Mouse (Mus musculus): ENCODE data around the gene Cd69. TPM values are rescaled to one million over a fixed set of nuclear protein-coding genes. Genes with fewer than 3 reads are reported as not detected.

The Cd69 gene
- polyA plus RNA-seq (2012; ENCODE audit: insufficient read depth, insufficient read length, missing spikeins), result 1.7 and 2.1 TPM in 2 replicates

- Histone ChIP-seq H3K4me1 (ENCODE audit: control insufficient read depth, insufficient read depth, low read length) (peaks cover 12% of the 10 kb centered on the region), H3K27ac (ENCODE audit: insufficient read depth, low read depth, low read length) (0 out of 2 replicates have a peak within 1 kb of the TSS, but pooled peaks have one; percentile 16), H3K4me3 (ENCODE audit: insufficient read depth, low read length) (no peak within 1 kb of the TSS)
Measured at GRCm38 (mm10) chr6:129275220-129275619, at the start of gene Cd69. Gene Cd69, minus strand, starts transcription at chr6:129275436.

GRCm38 (mm10) chr6:129319331-129319730 lies 44.1 kb upstream of the Cd69 start:
- Histone ChIP-seq H3K27ac (ENCODE audit: insufficient read depth, low read depth, low read length) (no peak overlapping the region), H3K4me1 (ENCODE audit: control insufficient read depth, insufficient read depth, low read length) (peaks cover 6% of the 10 kb centered on the region), H3K4me3 (ENCODE audit: insufficient read depth, low read length) (no peak overlapping the region)
- TF ChIP-seq CTCF (IDR thresholded peaks at IDR 0.05; ENCODE audit: low read depth, low read length) (no peak), POLR2A (IDR thresholded peaks at IDR 0.05; ENCODE audit: borderline replicate concordance, low read depth, low read length) (no peak)

More at GRCm38 (mm10) chr6:129275220-129275619, at the start of gene Cd69:
- TF ChIP-seq POLR2A (IDR thresholded peaks at IDR 0.05; ENCODE audit: borderline replicate concordance, low read depth, low read length) (no peak), CTCF (IDR thresholded peaks at IDR 0.05; ENCODE audit: low read depth, low read length) (no peak)

GRCm38 (mm10) chr6:129318395-129318794 lies 43.2 kb upstream of the Cd69 start:
- H3K4me1 ChIP-seq (ENCODE audit: control insufficient read depth, insufficient read depth, low read length), result peaks cover 6% of the 10 kb centered on the region
- H3K4me3 ChIP-seq (ENCODE audit: insufficient read depth, low read length), result no peak overlapping the region
- no peak for TF ChIP-seq POLR2A (IDR thresholded peaks at IDR 0.05; ENCODE audit: borderline replicate concordance, low read depth, low read length)
- no peak for TF ChIP-seq CTCF (IDR thresholded peaks at IDR 0.05; ENCODE audit: low read depth, low read length)
- no peak overlapping the region for H3K27ac ChIP-seq (ENCODE audit: insufficient read depth, low read depth, low read length)

GRCm38 (mm10) chr6:129316463-129316862 lies 41.2 kb upstream of the Cd69 start:
- Histone ChIP-seq H3K27ac (ENCODE audit: insufficient read depth, low read depth, low read length) (peak overlapping the region; percentile 55), H3K4me3 (ENCODE audit: insufficient read depth, low read length) (no peak overlapping the region), H3K4me1 (ENCODE audit: control insufficient read depth, insufficient read depth, low read length) (peaks cover 6% of the 10 kb centered on the region)
- TF ChIP-seq CTCF (IDR thresholded peaks at IDR 0.05; ENCODE audit: low read depth, low read length), result no peak
- no peak for TF ChIP-seq POLR2A (IDR thresholded peaks at IDR 0.05; ENCODE audit: borderline replicate concordance, low read depth, low read length)

- no peak overlapping the region for H3K27ac ChIP-seq (ENCODE audit: insufficient read depth, low read depth, low read length)
- no peak overlapping the region for H3K4me3 ChIP-seq (ENCODE audit: insufficient read depth, low read length)
- TF ChIP-seq POLR2A (IDR thresholded peaks at IDR 0.05; ENCODE audit: borderline replicate concordance, low read depth, low read length), result no peak
- TF ChIP-seq CTCF (IDR thresholded peaks at IDR 0.05; ENCODE audit: low read depth, low read length), result no peak
- peaks cover 6% of the 10 kb centered on the region for H3K4me1 ChIP-seq (ENCODE audit: control insufficient read depth, insufficient read depth, low read length)
Measured at GRCm38 (mm10) chr6:129315698-129316097, 40.5 kb upstream of the Cd69 start.

- Histone ChIP-seq H3K27ac (ENCODE audit: insufficient read depth, low read depth, low read length) (no peak overlapping the region), H3K4me1 (ENCODE audit: control insufficient read depth, insufficient read depth, low read length) (peaks cover 6% of the 10 kb centered on the region), H3K4me3 (ENCODE audit: insufficient read depth, low read length) (no peak overlapping the region)
- no peak for TF ChIP-seq CTCF (IDR thresholded peaks at IDR 0.05; ENCODE audit: low read depth, low read length)
- no peak for TF ChIP-seq POLR2A (IDR thresholded peaks at IDR 0.05; ENCODE audit: borderline replicate concordance, low read depth, low read length)
Measured at GRCm38 (mm10) chr6:129314655-129315168, 39.5 kb upstream of the Cd69 start.

- peaks cover 6% of the 10 kb centered on the region for H3K4me1 ChIP-seq (ENCODE audit: control insufficient read depth, insufficient read depth, low read length)
- no peak overlapping the region for H3K27ac ChIP-seq (ENCODE audit: insufficient read depth, low read depth, low read length)
- H3K4me3 ChIP-seq (ENCODE audit: insufficient read depth, low read length), result no peak overlapping the region
Measured at GRCm38 (mm10) chr6:129312499-129312898, 37.3 kb upstream of the Cd69 start.

GRCm38 (mm10) chr6:129304180-129304579 lies 28.9 kb upstream of the Cd69 start:
- no peak for TF ChIP-seq POLR2A (IDR thresholded peaks at IDR 0.05; ENCODE audit: borderline replicate concordance, low read depth, low read length)
- no peak for TF ChIP-seq CTCF (IDR thresholded peaks at IDR 0.05; ENCODE audit: low read depth, low read length)
- Histone ChIP-seq H3K27ac (ENCODE audit: insufficient read depth, low read depth, low read length) (no peak overlapping the region), H3K4me3 (ENCODE audit: insufficient read depth, low read length) (no peak overlapping the region), H3K4me1 (ENCODE audit: control insufficient read depth, insufficient read depth, low read length) (no peaks in the 10 kb centered on the region)

More at GRCm38 (mm10) chr6:129312499-129312898, 37.3 kb upstream of the Cd69 start:
- no peak for TF ChIP-seq CTCF (IDR thresholded peaks at IDR 0.05; ENCODE audit: low read depth, low read length)
- no peak for TF ChIP-seq POLR2A (IDR thresholded peaks at IDR 0.05; ENCODE audit: borderline replicate concordance, low read depth, low read length)

GRCm38 (mm10) chr6:129288708-129289107 lies 13.5 kb upstream of the Cd69 start:
- Histone ChIP-seq H3K27ac (ENCODE audit: insufficient read depth, low read depth, low read length) (no peak overlapping the region), H3K4me1 (ENCODE audit: control insufficient read depth, insufficient read depth, low read length) (peaks cover 12% of the 10 kb centered on the region), H3K4me3 (ENCODE audit: insufficient read depth, low read length) (no peak overlapping the region)
- TF ChIP-seq POLR2A (IDR thresholded peaks at IDR 0.05; ENCODE audit: borderline replicate concordance, low read depth, low read length) (no peak), CTCF (IDR thresholded peaks at IDR 0.05; ENCODE audit: low read depth, low read length) (no peak)

- Histone ChIP-seq H3K27ac (ENCODE audit: insufficient read depth, low read depth, low read length) (no peak overlapping the region), H3K4me3 (ENCODE audit: insufficient read depth, low read length) (peak overlapping the region; percentile 9; the same call in 1 of the 2 replicates)
Measured at GRCm38 (mm10) chr6:129284384-129285104, 9.3 kb upstream of the Cd69 start.

More at GRCm38 (mm10) chr6:129284384-129285104, 9.3 kb upstream of the Cd69 start:
- H3K4me1 ChIP-seq (ENCODE audit: control insufficient read depth, insufficient read depth, low read length), result peaks cover 15% of the 10 kb centered on the region
- TF ChIP-seq CTCF (IDR thresholded peaks at IDR 0.05; ENCODE audit: low read depth, low read length) (no peak), POLR2A (IDR thresholded peaks at IDR 0.05; ENCODE audit: borderline replicate concordance, low read depth, low read length) (no peak)
